Mouse (Mus musculus) cerebellum, adult 18-20 months (tissue): Measurements from ENCODE around the gene Faf1.
"Not testable (repeated sequence)": the region's sequence is repeated elsewhere in the genome, so short reads cannot be mapped to it uniquely, and the experiment has no call there.

Experiments used
- DNase-seq, 2 experiments: peaks; one replicate each; pipeline ENCODE4 v3.0.0; 2021

Faf1 gene

DNA sequence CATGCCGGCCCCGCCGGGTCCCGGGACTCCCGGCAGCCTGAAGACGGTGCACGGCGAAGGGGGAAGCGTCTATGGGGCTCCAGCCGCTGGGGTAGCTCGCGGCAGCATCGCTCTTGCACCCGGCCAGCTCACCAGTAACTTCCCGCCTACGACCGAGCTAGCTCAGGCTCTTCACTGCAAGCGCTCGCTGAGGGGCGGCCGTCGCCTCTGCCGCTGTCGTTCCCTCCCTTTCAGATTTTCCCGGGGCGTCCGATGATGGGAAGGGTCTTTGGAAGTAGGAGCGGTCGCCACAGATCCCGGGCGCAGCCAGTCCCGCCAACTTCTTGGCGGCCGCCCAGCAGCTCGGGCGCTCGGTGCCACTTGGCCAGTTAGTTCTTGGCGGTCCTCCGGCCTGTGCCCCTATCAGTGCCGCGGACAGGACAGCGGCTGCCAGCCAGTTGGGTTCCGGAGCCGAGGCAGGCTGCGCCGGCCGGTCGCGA is 10.4 kb upstream of the Faf1 start:
- peak; percentile 66 to 82 for DNase-seq

DNA sequence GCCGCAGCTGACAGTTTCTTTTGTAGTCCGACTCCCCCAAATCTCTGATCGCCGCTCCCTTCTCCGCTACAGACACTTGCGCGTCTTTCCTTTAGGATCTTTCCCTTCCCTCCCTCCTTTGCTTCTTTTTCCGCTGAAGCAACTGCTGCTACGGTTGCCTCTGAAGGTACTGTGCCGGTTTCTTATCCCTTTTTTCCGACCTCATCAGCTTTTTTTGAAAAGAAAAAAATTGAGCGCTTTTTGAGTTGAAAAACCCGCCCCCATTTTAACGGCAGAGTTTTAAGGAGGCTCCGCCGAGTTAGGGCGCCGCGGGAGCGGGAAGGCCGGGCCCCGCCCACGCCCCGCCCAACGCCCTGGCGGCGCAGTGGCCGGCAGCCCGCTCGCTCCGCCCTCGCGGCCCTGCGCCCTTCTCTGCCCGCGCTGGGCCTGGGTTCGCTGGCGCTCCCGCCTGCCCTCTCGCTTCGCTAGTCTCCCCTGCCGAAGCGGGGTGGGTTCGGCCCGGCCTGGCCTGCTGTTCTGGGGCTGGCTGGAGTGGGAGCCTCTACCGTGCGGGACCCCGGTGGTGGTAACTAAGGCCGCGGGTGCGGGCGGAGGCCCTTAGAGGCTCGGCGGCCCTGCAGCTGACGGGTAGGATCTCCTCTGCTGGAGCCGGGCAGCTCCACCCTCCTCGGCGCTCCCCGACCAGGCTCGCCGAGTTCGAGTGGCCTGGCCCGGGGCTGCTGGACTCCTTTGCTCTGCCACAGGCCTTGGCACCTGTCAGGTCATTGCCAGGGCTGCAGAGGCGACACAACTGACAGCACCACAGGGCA is 9.7 kb upstream of the Faf1 start, which contains the start of gene Cdkn2c:
Gene Cdkn2c, minus strand, starts transcription at position 729 of the 809 bp plus-strand sequence.
- DNase-seq, result peak; percentile 84 to 93

DNA sequence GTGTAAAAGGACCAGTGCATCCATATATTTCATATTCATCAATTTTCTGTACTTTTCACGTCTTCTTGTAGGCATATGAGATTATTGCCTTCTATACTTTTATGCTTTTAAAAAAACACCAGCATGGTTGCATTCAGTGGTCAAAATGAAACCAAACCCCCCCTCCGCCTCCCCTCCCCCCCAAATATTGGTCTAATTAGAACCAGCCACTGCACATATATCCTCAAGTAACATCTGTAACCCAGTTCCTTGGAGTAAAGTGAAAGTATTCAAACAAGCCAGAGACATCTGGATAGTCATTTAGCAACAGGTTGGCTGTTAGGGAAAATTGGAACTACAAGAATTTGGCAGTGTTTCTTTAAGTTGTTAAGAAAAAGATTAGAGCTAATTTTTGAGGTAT is 8.9 kb upstream of the Faf1 start:
- no peak for DNase-seq

DNA sequence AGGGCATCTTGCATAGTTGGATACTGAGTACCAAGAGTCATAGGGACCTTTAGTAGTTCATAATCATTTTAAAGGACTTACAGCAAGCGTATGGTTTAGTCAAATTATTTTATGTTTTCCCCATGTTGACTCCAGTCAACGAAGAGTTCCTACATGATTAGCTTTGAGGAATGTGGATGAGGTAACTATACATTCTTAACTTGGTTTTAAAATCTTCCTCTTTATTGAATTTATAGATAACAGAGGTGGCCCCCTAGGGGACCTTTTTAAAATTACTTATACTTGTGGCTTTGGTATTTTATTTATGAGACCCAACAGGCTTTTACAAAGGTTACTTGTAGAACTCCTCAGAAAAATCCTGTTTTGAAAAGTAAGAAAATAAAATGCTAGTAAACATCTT is 6.2 kb upstream of the Faf1 start:
- DNase-seq, result no peak

DNA sequence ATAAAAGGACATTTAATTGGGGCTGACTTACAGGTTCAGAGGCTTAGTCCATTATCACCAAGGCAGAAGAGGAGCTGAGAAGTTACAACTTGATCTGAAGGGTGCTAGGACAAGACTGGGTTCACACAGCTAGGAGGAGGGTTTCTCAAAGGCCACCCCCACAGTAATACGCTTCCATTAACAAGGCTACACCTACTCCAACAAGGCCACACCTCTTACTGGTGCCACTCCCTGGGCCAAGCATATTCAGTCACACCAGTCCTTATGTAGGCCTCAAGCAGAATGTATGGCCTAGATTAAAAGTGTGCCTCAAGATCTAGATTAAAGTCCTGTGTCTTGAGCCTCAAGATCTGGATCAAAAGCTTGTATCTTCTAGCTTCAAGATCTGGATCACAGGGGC is 4.4 kb upstream of the Faf1 start:
- DNase-seq, result no peak

DNA sequence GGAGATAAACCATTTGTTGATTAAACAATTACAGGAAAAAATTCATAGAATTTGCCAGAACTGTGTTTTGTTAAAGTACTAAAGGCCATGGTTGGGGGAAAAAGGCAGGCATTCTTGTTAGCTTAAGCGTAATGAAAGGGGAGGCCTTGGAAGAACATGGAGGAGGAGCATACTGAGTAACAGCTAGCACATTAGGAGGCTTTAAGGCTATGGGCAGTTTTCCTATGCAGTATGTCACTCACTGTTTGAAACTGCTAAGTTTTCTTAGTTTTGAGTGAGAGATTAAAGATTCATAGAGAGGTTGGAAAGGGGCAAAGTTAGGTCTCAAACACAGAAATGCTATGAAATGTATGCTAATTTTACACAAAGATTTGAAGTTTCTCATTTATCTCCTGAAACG is 2.3 kb upstream of the Faf1 start:
- no peak for DNase-seq

DNA sequence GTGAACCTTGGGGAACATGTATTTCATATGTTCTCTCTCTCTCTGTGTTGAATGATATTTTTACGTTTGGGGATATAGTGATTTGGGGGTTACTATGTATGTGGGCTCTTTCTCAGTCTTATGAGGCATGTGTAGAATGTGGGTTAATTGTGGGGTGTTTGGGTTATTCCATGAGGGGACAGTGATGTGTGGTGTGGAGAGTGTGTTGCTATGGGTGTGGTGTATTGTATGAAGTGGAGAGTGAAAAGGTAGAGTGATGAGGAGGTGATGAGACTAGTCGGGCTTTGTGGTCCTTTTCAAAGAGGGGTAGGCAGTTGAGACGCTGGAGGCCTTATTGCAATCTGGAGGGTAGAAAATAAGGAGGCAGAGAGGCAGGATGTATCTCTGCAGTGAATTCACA is 833 bp downstream of the Faf1 start:
- peak in 1 of 2 experiments; percentile 16 for DNase-seq

DNA sequence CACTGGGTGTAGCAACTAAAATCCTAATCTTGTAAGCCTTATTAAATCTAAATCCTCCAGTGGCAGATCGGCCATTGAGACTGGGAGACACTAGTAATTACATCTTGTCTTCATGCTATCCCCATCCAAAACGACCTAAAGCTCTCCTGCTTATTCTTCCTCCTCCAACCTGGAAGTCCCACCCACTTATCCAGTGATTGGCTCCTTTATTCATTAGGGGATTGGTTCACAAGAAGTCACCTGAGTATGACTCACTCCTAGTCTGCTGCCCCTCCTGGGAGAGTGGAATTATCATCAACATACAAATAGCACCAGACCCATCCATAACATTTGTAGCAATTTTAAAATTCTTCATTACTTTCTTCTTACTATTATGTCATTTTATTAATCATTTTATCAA is 7.2 kb downstream of the Faf1 start:
- DNase-seq, result no peak

DNA sequence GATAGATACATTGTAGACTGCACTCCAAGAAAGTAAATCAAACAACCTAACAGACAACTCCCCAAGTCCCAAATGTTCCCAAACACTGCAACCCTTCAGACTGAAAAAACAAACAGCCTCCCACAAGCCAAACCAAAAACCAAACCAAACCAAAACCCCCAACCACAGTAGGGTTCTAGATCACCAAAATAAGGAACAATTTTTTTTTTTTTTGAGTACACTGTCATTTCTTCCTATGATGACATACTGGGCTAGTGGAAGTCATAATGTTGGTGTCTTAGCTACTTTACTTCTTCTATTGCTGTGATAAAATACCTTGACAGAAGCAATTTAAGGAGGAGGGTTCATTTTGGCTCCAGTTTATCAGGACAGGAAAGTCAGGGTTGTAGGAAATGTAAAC is 16.3 kb downstream of the Faf1 start:
- DNase-seq, result no peak

DNA sequence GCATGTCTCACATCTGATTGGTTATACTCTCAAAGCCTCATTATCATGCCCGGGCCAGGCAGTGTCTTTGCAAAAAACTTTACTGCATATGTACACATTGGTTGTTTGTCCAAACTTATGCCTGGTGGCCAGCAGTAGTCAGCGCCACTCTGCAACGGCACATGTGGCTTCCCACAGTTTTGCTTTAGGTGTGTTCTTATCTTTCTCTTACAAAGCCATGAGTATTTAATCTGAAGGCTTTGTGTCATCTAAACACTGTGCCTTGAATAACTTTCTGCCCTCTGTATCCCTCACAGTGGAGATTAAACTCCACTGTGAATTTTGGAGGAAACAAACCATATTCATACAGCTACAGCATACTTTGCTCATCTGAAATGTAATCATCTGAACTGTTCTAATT is 24.3 kb downstream of the Faf1 start:
- not testable (repeated sequence) for DNase-seq

DNA sequence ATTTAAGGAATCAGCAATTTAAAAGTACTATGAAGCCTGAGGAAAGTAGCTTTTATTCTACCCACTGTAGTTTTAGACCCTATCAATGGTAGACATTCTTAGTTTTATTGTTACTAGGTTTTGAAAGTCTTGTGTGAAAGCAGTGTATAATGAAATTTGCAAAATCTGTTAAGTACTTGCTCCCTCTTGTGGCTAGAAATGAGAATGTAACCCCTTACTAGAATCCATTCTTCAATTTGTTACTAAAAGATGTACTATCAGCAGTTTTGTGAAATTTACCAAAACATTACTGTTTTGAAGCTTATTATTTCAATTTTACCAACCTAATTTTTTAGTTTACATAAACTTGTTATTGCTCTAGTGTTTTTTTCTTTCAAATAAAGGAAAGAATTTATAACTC is 27.2 kb downstream of the Faf1 start:
- DNase-seq, result no peak

DNA sequence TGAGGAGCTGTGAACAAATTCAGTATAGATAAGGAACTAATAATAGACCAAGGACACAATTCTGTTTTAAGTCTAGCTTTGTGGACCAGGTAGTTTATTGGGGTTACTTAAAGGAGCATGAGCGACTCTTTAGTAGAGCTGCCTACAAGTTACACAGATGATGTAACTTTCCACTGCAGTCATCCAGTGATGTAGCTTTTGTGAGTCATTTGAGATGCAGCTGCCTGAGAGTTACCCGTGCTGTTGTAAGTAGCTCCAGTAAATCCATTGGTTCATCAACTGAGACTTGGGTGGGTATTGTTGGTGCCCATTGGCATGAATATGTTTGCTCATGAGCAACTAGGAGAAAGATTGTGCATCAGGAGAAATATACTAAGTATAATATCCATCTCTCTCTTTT is 29.0 kb downstream of the Faf1 start:
- DNase-seq, result no peak

DNA sequence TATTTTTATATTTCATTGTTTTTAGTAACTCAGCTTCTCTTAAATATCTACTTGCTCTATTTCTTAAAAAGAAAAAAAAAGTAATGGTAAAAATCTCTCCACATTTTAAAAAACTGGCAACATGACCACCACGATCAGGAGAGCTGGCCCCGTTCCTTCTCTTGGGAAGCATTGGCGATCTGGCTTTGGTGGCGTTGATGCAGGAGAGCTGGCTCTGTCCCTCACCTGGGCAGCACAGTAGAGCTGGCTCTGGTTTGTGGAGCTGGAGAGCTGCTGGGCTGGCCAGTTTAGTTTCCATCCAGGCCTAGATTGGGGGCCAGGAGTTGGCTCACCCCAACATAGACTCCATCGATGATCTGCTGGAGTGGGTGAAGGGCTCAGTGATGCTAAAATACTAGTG is 42.9 kb downstream of the Faf1 start:
- peak; percentile 40 to 52 for DNase-seq

DNA sequence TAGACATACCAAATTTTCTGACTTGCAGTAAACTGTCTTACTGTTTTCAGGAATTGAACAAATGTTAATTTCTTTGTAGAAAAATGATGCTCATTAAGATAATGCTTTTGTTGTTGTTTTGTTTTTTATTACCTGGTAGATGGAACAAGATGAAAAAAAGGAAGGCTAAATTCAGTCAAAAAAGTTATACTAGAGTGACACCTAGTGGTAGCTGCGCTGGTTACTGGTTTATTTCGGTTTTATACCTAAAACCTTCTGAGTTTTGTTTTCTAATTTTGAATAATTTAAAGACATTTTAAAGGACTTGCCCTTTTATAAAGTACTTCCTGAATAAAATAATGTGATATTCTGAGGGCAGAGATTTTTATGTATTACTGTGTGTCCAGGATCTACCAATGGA is 52.9 kb downstream of the Faf1 start:
- peak; percentile 33 to 52 for DNase-seq

DNA sequence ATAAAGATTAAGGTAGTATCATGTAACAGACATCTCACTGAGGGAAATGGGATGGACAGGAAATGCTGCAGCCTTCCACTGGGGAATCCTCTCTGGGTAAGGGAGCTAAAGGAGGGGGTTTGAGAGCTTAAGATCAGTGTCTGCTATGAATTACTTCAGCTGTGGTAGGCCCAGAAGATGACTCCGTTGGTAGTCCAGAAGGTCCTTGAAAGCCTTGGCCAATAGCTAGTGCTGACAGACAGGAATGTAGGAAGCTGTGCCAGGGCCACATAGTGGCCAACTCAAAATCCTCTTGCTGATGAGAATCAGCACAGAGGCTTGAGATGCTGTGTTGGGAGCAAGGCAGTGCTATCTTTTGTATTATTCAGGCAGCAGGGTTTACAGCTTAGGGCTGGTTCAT is 59.4 kb downstream of the Faf1 start:
- DNase-seq, result peak; percentile 62 to 74

DNA sequence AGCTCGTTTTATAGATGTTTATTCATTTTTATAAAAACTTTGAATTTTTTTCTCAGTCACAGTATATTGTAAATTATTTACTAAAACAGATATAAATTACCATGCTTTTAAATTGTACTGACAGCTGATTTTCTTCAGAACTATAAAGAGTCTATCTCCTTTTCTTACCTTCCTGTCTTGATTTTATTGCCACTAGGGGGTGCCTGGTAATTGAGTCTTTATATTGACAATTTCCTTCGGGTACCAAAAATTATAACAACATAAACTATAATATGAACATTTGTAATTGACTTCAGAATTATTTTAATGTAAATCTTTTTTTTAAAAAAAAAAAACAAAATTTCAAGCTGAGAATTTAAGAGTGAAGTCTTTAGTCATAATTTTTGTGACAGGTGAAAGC is 67.6 kb downstream of the Faf1 start:
- DNase-seq, result no peak

DNA sequence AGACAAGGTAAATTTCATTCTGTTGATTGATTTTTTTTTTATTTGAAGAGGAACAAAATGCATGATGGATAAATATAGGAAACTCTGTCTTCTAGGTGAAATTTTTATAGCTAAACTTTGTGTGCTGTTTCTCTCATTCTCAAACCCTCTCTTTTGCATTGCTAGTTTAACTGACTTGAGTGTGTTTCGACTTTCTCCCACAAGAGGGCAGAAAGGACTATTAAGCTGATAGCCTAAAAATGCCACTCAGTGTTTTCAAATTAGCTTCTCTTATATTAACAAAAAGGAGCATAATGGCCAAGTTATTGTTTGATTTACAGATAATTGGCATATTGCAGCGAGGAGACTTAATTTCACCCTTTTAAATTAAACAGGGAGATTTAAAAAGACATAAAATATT is 82.6 kb downstream of the Faf1 start:
- peak; percentile 26 to 57 for DNase-seq

DNA sequence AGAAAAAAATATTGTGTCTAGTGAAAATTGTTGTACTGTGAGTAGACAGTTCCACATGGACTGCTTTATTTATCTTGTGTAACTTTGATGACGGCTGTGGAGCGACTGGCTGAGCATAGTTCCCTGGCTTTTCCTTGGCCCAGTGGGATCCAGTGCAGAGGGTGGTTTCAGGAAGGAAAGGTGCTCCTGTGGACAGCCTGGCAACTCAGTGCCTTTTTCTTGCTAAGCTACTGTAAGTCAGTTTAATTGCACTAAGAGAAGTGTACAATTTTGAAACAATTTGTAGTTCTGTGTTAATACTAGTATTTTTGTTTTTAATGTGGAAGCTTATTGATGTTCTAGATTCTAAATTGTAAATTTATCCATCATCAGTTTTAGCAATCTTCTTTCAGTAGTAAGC is 83.5 kb downstream of the Faf1 start:
- no peak for DNase-seq

DNA sequence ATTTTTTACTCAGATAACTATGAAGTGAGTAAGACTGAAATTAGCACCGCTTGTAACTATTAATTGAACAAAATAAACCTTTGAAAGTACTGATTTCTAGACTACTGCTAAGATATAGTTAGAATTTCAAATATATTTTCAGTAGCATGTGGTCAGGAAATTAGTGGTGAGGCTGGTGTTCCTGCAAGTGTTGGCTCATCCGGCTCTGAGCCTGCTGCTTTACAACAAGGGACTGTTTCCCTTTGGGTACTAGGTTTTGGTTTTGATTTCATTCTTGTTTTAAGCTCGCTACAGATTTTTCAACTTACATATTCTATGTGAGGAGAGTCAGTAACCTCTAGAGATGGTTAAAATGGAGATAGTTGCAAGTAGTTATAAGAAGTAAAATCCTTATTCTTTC is 84.1 kb downstream of the Faf1 start:
- no peak for DNase-seq

DNA sequence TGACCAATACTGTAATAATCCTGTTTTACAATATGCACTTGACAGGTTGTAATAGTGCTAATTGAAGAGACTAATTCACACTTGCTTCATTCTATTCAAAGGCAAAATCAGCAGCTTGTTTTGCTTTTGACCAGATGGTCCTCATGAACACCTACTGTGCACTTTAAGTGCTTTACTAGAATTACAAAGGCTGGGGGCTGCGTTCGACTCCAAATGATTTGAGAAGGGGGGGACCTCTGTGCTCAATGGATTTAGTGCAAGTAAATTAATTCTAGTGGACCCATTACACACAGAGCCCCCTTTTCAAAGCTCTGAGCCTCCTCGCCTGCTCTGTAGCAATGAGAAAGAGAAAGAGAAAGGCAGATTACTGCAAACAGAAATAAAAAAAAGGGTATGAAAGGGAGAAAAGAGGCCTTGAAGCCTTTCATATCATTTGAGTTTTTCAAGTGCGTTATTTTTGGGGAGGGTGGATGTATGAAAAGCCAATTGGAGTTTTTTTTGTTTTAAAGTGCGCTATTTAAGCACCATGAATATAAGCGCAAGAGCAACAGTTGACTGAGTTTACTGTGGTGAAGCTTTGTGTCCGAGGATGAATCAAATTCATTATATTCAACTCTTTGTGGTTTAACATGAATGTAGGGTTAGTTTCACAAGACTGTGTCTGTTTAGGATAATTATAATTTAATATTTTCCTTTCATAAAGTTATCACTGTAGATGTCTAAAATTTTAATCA is 86.5 kb downstream of the Faf1 start:
- peak; percentile 38 to 44 for DNase-seq

DNA sequence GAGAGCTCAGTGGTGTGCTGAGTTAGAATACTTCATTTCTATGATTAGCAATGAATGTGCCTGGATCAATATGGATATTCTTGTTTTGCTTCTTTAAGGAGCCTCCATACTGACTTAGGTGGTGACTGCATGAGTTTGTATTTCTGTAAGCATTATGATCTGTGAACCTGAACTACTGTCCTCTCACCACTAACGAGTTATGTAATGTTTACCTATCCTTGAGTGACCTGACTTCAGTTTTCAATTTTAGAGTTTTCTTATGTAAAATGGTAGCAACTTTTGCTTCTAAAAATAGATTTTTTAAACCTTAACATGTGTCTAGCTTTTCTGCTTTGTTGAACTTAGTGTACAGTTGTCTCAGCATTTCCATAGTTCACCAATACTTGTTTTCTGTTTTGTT is 92.7 kb downstream of the Faf1 start:
- DNase-seq, result no peak

DNA sequence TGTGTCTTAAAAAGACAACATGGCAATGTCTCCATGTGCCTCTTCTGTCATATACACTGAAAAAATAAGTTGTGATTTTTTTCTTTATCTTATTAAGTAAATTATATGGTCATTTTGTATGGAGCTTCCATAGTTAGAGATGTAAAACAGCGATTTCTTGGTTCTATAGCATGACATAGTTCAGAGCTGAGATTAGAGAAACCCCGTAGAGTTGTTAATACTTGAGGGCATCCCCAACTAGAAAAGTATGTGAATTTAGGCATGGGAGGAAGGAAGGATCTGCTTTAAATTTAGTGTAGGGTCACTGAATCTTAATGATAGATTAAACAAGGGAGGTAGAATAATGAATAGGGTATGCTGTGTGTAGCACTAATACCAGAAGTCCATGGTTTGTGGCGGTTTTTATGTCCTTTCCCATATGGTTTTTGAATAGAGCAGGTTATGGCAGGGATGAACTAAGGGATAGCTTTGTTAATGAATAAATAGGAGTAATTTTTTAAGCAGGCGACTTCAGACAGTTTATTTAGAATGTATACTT is 106.3 kb downstream of the Faf1 start:
- DNase-seq, result no peak

DNA sequence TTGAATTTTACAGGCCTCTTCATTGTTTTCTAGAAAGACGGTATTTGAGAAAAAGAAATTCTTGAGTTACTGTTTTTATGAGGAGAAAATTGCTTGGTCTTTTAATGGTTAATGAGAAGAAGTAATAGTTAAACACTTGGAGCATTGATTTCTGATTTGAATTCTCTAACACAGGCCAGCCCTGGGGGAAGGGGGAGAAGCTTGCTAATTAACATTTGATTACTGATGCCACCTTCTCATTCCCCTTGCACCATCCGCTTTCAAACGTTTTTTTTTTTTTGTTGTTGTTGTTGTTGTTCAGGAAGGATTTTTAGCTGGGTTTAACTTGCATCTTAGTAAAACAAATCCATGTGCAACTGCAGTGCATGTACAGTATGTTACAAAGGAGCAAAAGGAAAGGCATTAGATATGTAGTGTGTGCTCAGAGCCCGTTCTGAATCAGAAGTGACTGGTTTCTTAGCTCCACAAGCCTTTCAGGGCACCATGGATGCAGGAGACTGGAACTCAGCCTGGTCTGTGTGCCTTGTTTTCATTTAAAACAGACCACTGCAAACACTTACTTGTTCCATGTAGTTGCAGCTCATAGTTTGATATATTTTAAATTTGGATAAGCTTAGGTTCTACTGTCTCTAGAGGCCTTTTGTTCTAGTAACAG is 113.1 kb downstream of the Faf1 start:
- DNase-seq, result no peak

DNA sequence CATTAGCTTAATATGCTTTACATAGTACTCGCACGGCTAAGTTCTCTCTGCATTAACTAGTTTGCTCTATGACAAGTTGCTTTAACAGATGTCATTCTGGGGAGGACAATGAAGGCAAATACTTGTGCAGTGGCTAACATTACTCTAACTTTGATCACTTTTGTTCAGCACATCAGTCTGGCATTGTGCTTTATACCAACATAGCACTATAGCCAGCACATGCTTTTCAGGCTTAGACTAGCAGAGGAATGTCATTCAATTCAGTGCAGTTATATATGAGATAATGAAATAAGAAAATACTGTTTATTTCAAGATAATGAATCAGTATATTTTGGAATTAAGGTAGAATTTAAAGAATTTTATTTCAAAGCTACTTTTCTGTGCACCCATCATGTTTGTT is 115.9 kb downstream of the Faf1 start:
- no peak for DNase-seq
